Mouse (Mus musculus) testis, postnatal 10 days (tissue): ENCODE measurements around the gene Meiob.
A peak's percentile ranks its signal among the peaks of the same experiment; 100 is the strongest.

ENCODE experiments used
- DNase-seq: peaks from one replicate; pipeline ENCODE4 v3.0.0; 2021; ENCODE audit warnings: low spot score

The Meiob gene

GRCm38 (mm10) chr17:24874405-24874745 lies 70.3 kb downstream of the Meiob start:
- no peak for DNase-seq

- DNase-seq: no peak
Measured at GRCm38 (mm10) chr17:24874989-24875388, 70.9 kb downstream of the Meiob start.

- DNase-seq: no peak
Measured at GRCm38 (mm10) chr17:24877336-24878116, 73.4 kb downstream of the Meiob start.

- DNase-seq: no peak
Measured at GRCm38 (mm10) chr17:24878117-24878397, 74.0 kb downstream of the Meiob start.

- DNase-seq: no peak
Measured at GRCm38 (mm10) chr17:24878531-24878930, 74.4 kb downstream of the Meiob start.

- DNase-seq: peak; percentile 66
Measured at GRCm38 (mm10) chr17:24881738-24882440, 77.8 kb downstream of the Meiob start.

- DNase-seq: no peak
Measured at GRCm38 (mm10) chr17:24884391-24884790, 80.3 kb downstream of the Meiob start.

- no peak for DNase-seq
Measured at GRCm38 (mm10) chr17:24885356-24886133, 81.5 kb downstream of the Meiob start.

- peak; percentile 99 for DNase-seq
Measured at GRCm38 (mm10) chr17:24886134-24886931, 82.2 kb downstream of the Meiob start, which contains the start of the genes Nubp2 and Spsb3. Nubp2 (minus strand) TSS chr17:24886349. Spsb3 (plus strand) TSS chr17:24886643.

GRCm38 (mm10) chr17:24886932-24887271 lies 82.8 kb downstream of the Meiob start:
- DNase-seq: no peak

GRCm38 (mm10) chr17:24887291-24888080 lies 83.4 kb downstream of the Meiob start:
- no peak for DNase-seq

- DNase-seq: no peak
Measured at GRCm38 (mm10) chr17:24888862-24889261, 84.8 kb downstream of the Meiob start.
